Mouse (Mus musculus): ENCODE results near the gene Sytl3. TPM values are rescaled to one million over a fixed set of nuclear protein-coding genes. Genes with fewer than 3 reads are reported as not detected.

The Sytl3 gene
- 1.6 and 2.4 TPM in 2 replicates for polyA plus RNA-seq (2012; ENCODE audit: low replicate concordance)

DNA sequence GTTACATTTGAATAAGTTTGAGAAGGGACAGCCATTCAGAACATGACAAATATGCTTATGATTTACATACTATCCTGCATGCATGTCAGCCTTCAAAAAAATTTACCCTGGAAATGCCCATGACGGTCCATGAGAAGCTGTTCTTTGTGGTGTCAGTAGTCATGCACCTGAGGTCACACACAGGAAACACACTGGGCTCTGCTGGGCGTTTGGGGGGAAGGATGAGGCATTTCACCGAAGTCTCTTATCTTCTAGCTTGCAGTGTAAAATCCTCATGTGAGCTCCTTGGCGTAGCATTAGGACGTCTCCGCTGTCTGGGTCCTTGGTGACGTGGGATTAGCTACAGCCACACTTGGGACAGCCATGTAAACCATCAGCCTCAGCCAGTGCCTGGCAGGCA, at the start of gene Sytl3:
Gene Sytl3 (plus strand): TSS at position 293 of the 400 bp plus-strand sequence.

DNA sequence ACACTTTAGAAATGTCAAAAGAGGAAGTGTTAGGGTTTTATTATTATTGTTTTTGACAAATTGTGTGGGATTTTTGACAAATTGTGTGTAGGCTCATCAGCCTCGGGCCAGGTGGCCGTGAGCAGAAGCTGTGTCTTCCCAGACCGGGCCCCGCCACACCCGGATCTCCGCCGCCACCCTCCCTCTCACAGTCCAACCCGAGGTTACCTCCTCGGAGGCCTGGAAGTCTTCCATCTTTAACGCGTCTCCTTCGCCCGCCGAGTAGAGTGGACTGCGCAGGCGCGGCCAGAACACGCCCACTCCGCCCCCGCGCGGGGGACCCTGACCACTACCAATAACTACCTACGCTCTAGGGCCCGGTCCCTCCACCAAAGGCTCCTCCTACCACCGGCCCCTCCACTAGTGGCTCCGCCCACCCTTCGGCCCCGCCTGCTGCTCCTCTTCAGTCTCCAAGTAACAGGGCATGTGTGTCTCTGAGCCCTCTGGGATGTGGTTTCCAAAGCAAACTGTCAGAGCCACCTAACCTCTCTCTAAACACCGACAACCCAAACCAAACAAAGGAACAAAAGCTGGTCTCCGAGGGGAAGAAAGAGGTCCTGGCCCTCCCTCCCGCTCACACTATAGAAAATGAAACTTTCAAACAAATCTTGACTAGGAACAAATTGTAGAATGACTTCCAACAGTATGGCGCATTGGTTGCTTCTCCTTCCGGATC, 3.2 kb upstream of the Sytl3 start, which contains the start of gene Dynlt1f:
Gene Dynlt1f (minus strand): TSS at position 334 of the 715 bp plus-strand sequence.

DNA sequence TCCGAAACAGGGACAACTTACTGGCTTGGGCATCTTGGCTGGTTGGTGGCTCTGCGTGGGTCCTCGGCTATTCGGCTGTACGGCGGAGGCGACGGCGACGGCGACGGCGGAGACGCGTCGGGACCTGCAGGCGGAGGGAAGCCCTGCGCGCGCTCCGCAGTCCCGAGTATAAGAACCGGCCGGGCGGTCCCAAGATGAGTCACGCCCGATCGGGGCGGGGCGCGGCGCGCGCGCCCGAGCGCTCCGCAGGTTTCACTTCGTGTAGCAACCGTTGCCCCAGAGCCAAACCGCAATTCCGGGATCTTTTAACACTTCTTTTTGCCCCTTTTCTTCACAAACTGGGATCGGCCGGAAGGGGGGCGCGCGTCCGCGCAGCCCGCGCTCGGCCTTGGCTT, 123.7 kb downstream of the Sytl3 start, which contains the start of gene Ezr:
Gene Ezr (minus strand): TSS at position 174 of the 395 bp plus-strand sequence.

Other genes with a start within 250 kb of the Sytl3 start
- 27.0 and 37.6 TPM in 2 replicates for gene Dynlt1b, start 229.0 kb upstream of the Sytl3 start, polyA plus RNA-seq (2012; ENCODE audit: low replicate concordance)
- gene Dynlt1c, start 57.4 kb upstream of the Sytl3 start, polyA plus RNA-seq (2012; ENCODE audit: low replicate concordance), result 3.7 and 6.6 TPM in 2 replicates
- gene Dynlt1f, start 3.2 kb upstream of the Sytl3 start, polyA plus RNA-seq (2012; ENCODE audit: low replicate concordance), result 4.8 and 8.1 TPM in 2 replicates
- 515 and 526 TPM in 2 replicates for gene Ezr, start 123.7 kb downstream of the Sytl3 start, polyA plus RNA-seq (2012; ENCODE audit: low replicate concordance)